Mouse (Mus musculus) forelimb bud, embryonic 11.5 days (tissue): Measurements from ENCODE around the gene Pcbp1.

ENCODE experiments used
- DNase-seq: peaks from one replicate; pipeline ENCODE4 v3.0.0-alpha.2; 2012; ENCODE audit warnings: low read depth, low spot score

The Pcbp1 gene

GRCm38 (mm10) chr6:86523755-86524434 lies 2.2 kb downstream of the Pcbp1 start:
- DNase-seq: no peak

- no peak for DNase-seq
Observed at GRCm38 (mm10) chr6:86523242-86523754, 2.8 kb downstream of the Pcbp1 start.

GRCm38 (mm10) chr6:86522001-86522911 lies 3.9 kb downstream of the Pcbp1 start:
- DNase-seq: no peak

GRCm38 (mm10) chr6:86519767-86520345 lies 6.3 kb downstream of the Pcbp1 start:
- no peak for DNase-seq

- DNase-seq: no peak
Observed at GRCm38 (mm10) chr6:86516021-86516420, 10.1 kb downstream of the Pcbp1 start.

- DNase-seq: no peak
Observed at GRCm38 (mm10) chr6:86513296-86513695, 12.8 kb downstream of the Pcbp1 start.

- DNase-seq: no peak
Observed at GRCm38 (mm10) chr6:86510979-86511378, 15.1 kb downstream of the Pcbp1 start.

GRCm38 (mm10) chr6:86509866-86510200 lies 16.3 kb downstream of the Pcbp1 start:
- DNase-seq: no peak

GRCm38 (mm10) chr6:86509194-86509865 lies 16.8 kb downstream of the Pcbp1 start:
- DNase-seq: no peak

- DNase-seq: no peak
Observed at GRCm38 (mm10) chr6:86508736-86509135, 17.4 kb downstream of the Pcbp1 start.

GRCm38 (mm10) chr6:86507116-86507515 lies 19.0 kb downstream of the Pcbp1 start:
- no peak for DNase-seq

GRCm38 (mm10) chr6:86506309-86506708 lies 19.8 kb downstream of the Pcbp1 start:
- DNase-seq: no peak

- no peak for DNase-seq
Observed at GRCm38 (mm10) chr6:86505671-86506070, 20.4 kb downstream of the Pcbp1 start.

- DNase-seq: no peak
Observed at GRCm38 (mm10) chr6:86503513-86503912, 22.6 kb downstream of the Pcbp1 start.

- no peak for DNase-seq
Observed at GRCm38 (mm10) chr6:86499571-86500109, 26.5 kb downstream of the Pcbp1 start.

- no peak for DNase-seq
Observed at GRCm38 (mm10) chr6:86497942-86498732, 28.0 kb downstream of the Pcbp1 start.

GRCm38 (mm10) chr6:86497071-86497815 lies 28.9 kb downstream of the Pcbp1 start:
- DNase-seq: peak; percentile 36

GRCm38 (mm10) chr6:86496585-86496984 lies 29.5 kb downstream of the Pcbp1 start:
- no peak for DNase-seq

GRCm38 (mm10) chr6:86496127-86496526 lies 30.0 kb downstream of the Pcbp1 start:
- no peak for DNase-seq

GRCm38 (mm10) chr6:86495661-86496060 lies 30.5 kb downstream of the Pcbp1 start:
- DNase-seq: no peak
